Mouse (Mus musculus): Measurements from ENCODE around the gene Tgfbr3. TPM values are rescaled to one million over a fixed set of nuclear protein-coding genes. Genes with fewer than 3 reads are reported as not detected.

Tgfbr3 gene
- total RNA-seq, 2 experiments from 2014 or later = 13.3 to 16.3 TPM

DNA sequence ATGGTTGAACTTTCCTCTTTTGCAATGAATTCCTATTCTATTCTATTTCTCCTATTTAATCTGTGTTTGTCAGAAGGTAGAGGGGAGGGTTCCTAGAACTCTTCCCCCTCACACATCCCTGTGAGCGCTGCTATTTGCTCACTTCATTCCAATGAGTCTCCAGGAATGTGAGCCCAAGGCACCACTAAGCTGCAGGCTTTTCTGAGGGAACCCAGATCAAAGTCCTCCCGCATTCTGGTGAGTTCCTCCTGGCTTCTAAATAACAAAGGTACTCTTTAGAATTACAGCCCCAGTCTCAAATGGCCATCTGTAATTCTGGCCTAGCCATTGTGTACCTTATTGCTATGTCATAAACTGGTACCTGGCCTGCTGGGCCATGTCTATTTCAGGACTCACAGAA, 72.3 kb downstream of the Tgfbr3 start:
- DNase-seq (ENCODE audit: extremely low spot score in 1 of 2, low spot score in 1 of 2) = no peak

DNA sequence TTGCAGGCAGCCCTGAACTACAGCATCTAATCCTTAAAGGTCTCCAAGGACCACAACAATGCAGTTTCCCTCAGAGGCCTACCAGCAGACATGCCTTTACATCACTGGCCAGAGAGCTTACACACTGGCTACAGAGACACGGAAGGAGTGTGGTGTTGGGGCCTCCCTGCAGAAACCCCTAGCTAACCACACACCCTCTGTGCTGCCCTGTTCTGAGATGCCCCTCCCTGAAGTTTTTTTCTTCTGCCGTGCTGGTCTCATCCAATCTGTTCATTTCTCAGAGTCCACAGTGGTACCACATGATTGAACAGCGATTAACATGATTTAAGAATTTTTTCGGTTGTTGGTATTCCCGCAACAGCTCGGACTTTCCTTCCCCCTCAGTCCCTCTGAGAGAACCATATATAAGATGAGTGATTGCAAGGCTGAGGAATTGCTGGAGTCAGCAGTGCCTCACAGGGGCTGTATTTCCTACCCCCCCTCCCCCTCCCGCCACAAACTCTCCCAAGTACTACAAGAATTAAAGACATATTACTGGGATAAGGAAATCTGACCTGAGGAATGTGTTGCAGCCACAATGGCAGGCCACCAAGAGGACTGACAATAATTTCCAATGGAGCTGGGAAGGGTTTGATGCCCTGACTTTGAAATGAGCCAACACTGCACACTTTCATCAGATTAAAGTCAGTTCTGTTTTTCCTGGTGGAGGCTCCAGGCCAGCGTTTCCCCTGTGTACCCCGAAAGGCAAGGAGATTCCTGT, 75.9 kb downstream of the Tgfbr3 start:
- DNase-seq (ENCODE audit: extremely low spot score in 1 of 2, low spot score in 1 of 2) = no peak

DNA sequence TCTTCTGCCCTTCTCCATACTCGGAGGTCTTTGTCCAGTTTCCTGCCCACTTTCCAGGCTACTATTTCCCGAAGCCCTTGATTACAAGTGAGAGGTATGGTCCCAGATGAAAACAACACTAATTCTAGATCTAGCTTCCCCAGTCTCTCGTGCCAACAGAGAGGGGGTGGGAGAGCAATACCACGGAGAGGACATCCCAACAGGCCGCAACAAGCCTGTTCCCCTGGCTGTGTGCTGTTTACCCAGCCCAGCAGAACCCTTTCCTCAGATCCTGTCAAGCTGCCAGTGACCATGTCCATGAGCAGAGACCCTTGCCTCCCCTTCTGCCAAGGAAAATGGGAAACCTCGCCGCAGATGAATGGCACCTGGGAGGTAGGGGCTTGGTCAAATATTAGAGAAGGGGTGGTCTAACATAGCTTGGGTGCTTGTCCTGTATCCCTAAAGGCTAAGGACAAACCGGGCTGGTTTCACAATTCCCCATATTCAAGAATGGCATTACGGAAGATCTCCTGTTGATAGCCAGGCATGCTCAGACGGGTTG, 77.5 kb downstream of the Tgfbr3 start:
- DNase-seq (ENCODE audit: extremely low spot score in 1 of 2, low spot score in 1 of 2) = no peak

DNA sequence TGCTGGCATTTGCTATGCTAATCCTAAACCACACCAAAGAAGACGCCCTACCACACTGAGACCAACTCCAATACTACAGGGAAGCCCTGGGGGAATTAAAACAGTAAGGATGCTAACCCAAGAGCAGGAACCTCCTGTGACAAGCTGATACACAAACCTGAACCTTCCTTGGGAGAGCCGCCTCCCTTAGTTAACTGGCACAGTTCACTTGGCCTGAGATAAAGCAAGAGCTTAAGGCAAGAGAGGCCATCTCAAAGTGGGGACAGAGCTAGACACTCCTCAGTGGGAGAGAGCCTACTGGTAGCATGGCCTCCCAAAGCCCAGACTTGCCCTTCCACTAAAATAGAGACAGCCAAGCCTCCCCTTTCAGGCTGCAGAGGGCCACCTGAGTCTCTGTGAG, 79.4 kb downstream of the Tgfbr3 start:
- no peak for DNase-seq (ENCODE audit: extremely low spot score in 1 of 2, low spot score in 1 of 2)

DNA sequence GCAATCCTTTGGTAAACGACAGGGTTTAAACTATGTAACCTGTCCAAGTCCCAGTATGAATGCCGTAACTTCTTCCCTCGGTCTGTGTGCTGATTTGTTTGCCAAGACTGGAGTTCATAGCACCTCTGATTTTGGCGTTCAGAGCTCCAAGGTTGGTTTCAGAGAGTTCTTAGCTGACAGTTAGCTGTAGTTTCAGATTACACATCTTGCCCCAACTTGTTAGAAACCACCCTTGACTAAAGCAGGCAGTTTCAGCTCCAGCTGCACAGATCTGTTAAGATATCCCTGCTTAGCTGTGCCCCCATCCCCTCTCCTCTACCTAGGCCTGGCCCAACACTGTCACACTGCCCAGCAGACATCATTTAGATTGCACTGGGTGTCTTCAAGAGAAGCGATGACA, 81.5 kb downstream of the Tgfbr3 start:
- DNase-seq (ENCODE audit: extremely low spot score in 1 of 2, low spot score in 1 of 2) = no peak

DNA sequence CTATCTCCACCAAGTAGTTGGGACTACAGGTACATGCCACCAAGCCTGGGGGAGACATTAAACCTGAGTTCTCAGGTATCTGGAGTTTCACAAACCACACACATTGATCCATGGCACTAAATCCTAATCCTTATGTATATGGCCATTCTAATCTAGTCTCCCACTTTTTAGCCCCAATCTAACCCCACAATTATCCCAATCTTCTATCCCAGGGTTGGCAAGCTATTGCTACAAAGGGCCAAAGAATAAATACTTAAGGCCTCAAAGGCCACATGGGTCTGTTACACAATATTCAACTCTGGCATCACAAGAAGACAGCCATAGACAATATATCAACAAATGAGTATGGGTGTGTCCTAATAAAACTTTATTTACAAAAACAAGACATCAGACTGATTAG, 85.1 kb downstream of the Tgfbr3 start:
- DNase-seq (ENCODE audit: extremely low spot score in 1 of 2, low spot score in 1 of 2) = no peak

DNA sequence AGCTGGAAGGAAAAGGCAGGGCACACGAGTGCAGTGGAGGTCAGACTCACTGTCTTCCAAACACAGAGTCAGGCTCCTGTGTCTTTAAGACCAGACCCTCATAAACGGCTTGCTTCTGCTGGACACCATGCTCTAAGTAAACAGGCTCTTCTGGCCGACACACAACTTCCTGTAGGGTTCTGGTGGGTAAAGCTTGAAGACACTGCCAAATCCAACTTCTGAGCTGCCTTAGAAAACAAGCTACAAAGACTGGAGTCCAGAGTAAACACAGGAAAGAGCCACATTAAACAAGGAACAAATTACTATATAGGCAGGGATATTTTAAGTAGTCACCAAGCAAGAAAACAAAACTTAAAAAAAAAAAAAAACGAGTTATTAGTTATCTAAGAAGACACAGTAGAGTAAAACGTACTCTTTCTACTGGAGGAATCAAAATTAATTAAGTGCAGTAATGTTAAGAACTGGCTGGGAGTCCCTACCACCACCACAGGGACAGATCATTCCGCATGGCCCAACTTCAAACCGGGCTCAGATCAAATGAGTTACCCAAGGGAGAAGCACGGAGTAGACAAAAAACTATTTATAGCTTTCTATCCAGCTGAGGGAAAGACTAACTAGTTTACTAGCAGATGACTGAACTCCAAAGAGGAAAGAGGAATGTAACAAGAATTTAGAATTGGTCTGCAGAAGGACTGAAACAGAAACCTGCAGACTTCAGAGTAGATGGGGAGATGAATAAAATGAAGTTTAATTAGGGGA, 86.4 kb downstream of the Tgfbr3 start:
- DNase-seq (ENCODE audit: extremely low spot score in 1 of 2, low spot score in 1 of 2) = no peak

DNA sequence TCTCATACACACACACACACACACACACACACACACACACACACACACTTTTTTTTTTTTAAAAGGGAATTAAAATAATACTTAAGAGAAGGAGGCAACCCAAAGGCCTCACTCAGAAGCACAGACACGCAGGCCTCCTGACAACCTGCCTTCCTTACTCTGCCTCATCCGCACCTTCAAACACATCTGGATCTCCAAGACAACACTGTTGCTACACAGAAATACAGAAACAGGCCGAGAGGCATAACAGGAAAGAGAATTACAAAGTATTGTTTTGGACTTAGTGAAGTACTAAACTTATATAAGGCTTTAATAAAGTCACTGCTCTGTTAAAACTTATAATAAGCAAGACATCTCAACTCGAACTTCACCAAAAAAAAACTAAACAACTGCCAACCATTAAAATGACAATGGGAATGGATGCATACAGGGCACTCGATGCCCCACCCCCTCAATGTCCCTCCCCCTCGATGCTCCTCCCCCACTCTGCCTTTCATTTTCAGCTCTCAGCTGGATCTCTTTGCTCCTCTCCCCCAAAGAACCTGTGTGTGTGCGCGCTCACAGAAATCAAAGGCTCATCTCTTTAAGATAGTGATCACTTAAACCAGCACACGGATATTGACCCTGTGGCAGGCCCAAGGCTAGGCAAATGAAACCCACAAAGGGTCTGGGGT, 87.8 kb downstream of the Tgfbr3 start:
- no peak for DNase-seq (ENCODE audit: extremely low spot score in 1 of 2, low spot score in 1 of 2)

DNA sequence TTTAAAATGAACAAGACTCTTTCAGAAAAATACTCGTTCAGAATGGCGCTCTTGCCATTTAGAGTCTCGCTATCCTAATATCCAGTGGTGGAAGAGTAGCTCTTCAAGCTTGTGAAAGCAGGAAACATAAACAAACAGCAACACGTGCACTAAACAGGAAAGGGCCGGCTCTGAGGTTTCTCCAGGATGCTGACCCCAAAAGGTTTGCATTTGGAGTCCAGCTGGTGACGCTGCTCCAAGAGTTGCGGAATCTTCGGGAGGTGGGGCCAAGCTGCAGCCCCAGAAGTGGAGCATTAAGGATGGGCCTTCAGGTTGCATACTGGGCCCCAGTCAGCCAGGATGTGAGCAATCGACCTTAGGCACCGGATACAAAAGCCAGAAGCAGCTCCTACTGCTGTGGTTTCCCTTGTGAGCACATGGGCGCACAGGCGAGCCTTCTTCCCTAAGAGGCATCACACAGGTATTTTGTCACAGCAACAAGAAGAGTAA, 88.5 kb downstream of the Tgfbr3 start:
- DNase-seq (ENCODE audit: extremely low spot score in 1 of 2, low spot score in 1 of 2) = no peak

DNA sequence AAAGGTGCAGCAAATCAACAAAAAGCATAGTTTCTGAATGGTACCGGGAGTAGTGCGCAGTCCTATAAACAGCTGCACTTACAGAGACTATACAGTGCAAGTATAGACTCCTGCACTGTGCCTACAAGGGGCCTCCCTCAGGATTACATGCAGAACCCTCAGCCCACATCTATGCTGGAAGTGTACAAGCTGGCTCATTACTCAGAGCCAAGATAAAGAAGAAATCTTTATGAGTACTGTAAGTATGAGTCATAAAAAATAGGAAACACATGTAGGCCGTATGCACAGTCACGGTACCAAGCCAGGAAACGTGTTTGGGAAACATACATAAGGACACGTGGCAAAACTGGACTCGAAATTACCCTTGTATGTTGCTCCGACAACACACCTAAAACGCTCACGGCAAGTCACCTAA, 89.2 kb downstream of the Tgfbr3 start:
- no peak for DNase-seq (ENCODE audit: extremely low spot score in 1 of 2, low spot score in 1 of 2)

DNA sequence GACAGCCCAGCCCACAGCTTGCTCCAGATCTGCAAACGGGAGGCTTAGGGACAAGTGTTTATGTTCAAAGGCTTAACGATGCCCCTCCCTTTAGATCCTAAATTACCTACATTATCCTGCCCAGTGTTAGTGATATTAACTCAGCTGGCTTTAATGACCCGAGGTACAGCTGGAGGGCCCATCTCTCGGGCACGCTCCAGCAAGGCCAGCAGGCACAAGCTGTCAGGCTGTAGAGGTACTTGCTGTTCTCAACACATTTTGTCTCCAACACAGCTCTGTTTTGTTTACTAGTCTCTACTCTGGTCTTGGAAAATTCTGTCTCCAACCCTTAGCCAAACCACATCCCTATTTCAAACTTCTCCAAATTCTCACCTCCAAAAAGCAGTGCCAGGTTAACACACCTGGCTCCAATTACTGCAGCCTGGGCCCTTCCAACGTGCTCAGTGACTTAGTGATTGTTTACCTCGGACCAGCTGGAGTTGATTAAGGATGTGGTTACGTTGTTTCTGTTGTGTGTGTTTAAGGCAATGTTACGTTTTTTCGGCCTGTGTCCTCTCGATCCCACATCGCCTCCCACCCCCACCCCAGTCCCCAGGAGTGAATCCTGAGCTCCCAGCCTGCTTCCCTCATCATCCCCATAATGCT, 93.6 kb downstream of the Tgfbr3 start:
- DNase-seq (ENCODE audit: extremely low spot score in 1 of 2, low spot score in 1 of 2) = no peak

DNA sequence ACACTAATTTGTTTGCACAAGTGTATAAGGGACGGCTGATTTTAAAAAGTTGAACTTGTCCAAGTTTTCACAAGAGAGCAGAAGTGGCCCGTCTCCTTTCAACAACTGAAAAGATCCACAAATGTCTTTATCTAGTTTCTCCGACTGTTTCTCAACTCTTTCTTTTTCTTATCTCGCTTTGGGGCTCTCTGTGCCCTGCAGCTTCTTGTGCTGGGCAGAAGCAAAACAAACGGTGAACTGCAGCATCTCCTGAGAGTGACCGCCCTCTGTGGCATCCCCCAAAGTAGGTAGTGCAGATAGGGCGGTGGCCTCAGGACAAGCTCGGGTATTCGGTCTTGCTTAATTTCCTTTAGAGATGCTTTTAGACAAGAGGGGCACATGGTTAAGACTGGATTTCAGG, 96.3 kb downstream of the Tgfbr3 start:
- DNase-seq (ENCODE audit: extremely low spot score in 1 of 2, low spot score in 1 of 2) = no peak

DNA sequence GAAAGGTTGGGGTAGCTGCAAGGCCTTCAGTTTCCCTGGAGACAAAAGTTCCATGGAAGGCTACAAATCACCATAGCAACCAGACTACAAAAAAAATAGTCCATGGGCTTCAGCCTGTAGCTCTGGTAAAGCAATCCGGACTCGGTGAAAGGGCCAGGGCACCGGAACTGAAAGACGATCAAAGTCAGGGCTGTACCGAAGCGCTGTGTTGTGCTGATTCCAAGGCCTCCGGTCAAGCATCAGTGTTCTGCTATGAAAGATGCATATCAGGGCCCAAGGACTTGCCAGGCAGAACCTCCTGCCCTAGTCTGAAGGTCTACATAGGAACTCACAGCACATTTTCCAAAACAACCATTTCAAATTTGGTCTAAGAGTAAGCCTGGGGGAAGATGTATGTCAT, 97.1 kb downstream of the Tgfbr3 start:
- DNase-seq (ENCODE audit: extremely low spot score in 1 of 2, low spot score in 1 of 2) = no peak

DNA sequence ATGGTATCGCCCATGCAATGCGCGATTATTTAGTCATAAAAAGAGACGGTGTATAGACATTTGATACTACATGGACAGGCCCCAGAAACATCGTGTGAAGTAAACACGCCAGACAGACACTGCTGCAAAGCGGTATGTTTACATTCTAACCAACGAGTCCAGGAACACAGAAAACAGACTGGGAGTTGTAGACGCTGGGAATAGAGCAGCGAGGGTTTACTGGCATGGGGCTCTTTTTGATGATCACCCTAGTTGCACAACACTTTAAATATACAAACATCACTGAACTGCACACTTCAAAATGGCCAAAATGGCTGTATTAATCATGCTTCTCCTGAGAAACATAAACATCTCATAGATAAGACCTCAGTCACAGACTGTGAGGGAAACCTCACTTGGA, 100.9 kb downstream of the Tgfbr3 start:
- no peak for DNase-seq (ENCODE audit: extremely low spot score in 1 of 2, low spot score in 1 of 2)

DNA sequence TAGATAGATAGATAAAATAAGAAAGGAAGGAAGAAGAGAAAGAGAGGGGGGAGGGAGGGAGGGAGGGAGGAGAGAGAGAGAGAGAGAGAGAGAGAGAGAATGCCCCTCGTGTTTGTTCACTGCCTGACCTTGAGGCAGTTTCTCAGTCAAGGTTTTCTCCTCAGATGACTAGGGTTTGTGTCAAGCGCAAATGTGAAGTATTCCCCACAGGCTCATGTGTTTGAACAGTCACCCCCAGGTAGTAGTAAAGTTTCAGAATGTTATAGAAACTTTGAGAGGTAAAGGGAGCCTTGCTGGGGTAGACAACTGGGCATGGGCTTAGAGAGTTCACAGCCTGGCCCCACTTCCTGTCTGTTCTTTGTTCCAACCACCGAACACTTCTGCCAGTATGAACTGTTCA, 103.2 kb downstream of the Tgfbr3 start:
- DNase-seq (ENCODE audit: extremely low spot score in 1 of 2, low spot score in 1 of 2) = no peak

DNA sequence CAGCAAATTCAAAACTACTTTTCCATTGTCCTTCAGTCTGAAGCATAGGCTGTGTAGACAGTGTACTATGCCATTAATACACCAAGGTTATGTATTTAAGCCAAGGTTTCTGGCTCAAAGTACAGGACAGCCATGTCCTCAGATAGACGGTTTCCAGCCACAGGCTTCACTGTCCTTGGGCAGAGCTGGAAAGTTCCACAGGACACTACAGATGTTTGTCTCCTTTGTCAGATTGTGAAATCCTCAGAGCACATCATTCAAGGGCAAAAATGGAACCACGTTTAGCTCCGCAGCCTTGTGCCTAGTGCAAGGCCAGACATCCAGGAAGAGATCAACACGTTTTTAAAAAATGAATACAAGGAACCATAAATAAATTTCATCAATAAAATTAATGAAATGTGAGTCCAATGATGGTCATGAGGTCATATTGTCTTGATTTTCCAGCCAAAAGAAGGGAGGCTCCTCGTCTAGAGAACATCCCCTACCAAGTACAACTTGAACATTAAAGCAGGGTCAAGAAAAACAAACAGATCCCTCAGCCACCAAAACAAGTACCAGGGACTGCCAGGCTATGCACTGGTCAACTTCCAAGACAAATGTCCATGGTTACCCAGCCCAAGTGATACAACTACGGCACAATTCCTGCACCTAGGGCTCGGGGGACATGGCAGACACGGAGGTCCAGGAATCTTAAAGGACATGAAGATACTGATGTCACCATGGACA, 105.1 kb downstream of the Tgfbr3 start:
- no peak for DNase-seq (ENCODE audit: extremely low spot score in 1 of 2, low spot score in 1 of 2)

DNA sequence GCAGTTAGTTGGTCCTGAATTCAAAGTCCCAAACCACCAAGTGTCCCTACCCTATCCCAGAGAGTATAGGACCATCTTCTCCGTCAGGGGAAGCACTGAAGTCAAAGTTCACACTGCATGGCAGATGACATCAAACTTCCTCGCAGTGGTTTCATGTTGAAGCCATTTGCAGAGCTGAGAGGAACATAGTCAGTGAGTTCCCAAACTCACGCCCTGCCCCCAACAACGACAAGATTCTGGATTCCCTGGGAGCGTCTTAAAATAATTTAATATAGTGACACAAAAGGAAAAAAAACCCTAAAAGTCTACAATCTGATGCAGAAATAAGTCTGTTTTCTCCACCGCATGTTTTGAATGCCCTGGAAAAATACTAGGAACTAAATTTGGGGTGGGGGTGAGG, 105.9 kb downstream of the Tgfbr3 start:
- no peak for DNase-seq (ENCODE audit: extremely low spot score in 1 of 2, low spot score in 1 of 2)

DNA sequence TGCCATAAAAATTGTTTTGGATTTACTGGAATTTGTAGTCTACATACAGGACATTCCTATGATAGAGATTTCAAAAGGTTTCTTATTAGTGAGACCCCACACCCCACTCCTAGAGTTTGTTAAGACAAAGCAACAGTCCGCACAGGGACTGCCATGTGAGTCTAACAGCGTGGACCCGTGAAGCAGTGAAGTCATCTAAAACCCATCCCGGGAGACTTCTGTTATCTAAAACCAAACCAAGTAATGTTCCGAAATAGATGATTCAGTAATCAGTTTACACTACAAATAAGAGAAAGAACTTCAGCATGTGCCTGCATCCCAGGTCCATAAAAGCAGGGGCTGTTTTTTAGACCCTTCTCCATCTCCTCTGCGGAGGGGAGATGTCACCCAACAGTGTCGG, 106.7 kb downstream of the Tgfbr3 start:
- no peak for DNase-seq (ENCODE audit: extremely low spot score in 1 of 2, low spot score in 1 of 2)

DNA sequence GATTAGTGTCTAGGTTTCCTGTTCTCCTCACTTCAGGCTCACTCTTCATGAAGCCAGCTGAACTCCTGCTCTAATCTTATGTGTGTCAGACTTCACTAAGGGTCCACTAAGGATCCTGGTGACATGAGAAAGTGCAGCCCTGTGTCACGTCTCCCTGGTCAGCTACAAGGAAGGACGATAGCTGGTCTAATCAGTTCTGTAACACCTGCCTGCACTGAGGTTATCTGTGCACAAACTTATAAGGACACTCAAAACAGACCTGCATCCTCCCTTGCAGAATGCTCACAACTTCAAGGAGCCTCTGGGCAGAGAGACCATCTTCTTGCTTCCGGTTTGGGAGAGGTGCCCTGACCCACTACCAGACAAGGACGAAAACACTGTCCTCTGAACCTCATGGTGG, 107.6 kb downstream of the Tgfbr3 start:
- no peak for DNase-seq (ENCODE audit: extremely low spot score in 1 of 2, low spot score in 1 of 2)

DNA sequence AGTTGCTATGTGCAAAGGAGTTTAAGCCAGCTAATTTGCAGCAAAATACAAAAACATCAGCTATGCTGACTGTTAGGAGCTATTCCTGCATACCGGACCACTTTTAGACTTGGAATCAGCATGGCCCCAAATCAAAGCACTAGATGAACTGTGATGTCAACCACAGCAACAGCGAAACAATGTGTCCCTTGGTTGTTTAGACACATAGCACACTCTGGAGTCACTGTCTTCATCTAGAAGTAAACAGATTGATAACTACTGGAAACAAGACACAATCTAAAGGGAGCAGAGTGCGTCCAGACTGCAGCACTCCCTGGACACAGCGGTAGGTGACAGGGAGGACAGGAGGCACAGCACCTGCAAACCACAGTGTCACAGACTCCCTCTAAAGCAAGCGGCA, 110.2 kb downstream of the Tgfbr3 start:
- DNase-seq (ENCODE audit: extremely low spot score in 1 of 2, low spot score in 1 of 2) = no peak

Data from layer of hippocampus, postnatal 25 days (tissue).